Mouse (Mus musculus) ovary, postnatal 14 days (tissue): ENCODE measurements around the gene Sart3.
"Not testable (repeated sequence)": the region's sequence is repeated elsewhere in the genome, so short reads cannot be mapped to it uniquely, and the experiment has no call there.

Source experiments
- DNase-seq: peaks from one replicate; pipeline ENCODE4 v3.0.0; 2022; ENCODE audit warnings: low spot score

Sart3 gene

GRCm38 (mm10) chr5:113772450-113772895 is at the start of gene Sart3, which contains the start of gene Iscu:
Gene Sart3 (minus strand): TSS chr5:113772510.
Gene Iscu (plus strand): TSS chr5:113772748.
- peak; percentile 95 for DNase-seq

GRCm38 (mm10) chr5:113818572-113818971 is 46.3 kb upstream of the Sart3 start:
- no peak for DNase-seq

GRCm38 (mm10) chr5:113815638-113816152 is 43.4 kb upstream of the Sart3 start:
- DNase-seq, result peak; percentile 66

- no peak for DNase-seq
Observed at GRCm38 (mm10) chr5:113815041-113815389, 42.7 kb upstream of the Sart3 start.

GRCm38 (mm10) chr5:113814111-113815040 is 42.1 kb upstream of the Sart3 start:
- DNase-seq, result no peak

GRCm38 (mm10) chr5:113813608-113814007 is 41.3 kb upstream of the Sart3 start:
- no peak for DNase-seq

- DNase-seq, result no peak
Observed at GRCm38 (mm10) chr5:113812638-113813037, 40.3 kb upstream of the Sart3 start.

- DNase-seq, result not testable (repeated sequence)
Observed at GRCm38 (mm10) chr5:113811824-113812420, 39.6 kb upstream of the Sart3 start.

GRCm38 (mm10) chr5:113810111-113810510 is 37.8 kb upstream of the Sart3 start:
- no peak for DNase-seq

- DNase-seq, result no peak
Observed at GRCm38 (mm10) chr5:113808177-113808576, 35.9 kb upstream of the Sart3 start.

- DNase-seq, result no peak
Observed at GRCm38 (mm10) chr5:113807712-113808111, 35.4 kb upstream of the Sart3 start.

- no peak for DNase-seq
Observed at GRCm38 (mm10) chr5:113806414-113806813, 34.1 kb upstream of the Sart3 start.

- DNase-seq, result no peak
Observed at GRCm38 (mm10) chr5:113805301-113805700, 33.0 kb upstream of the Sart3 start.

- DNase-seq, result no peak
Observed at GRCm38 (mm10) chr5:113804395-113804966, 32.2 kb upstream of the Sart3 start.

GRCm38 (mm10) chr5:113800280-113800679 is 28.0 kb upstream of the Sart3 start, which contains the start of gene Tmem119:
Gene Tmem119 (minus strand): TSS chr5:113800516.
- DNase-seq, result peak; percentile 39

GRCm38 (mm10) chr5:113799691-113800090 is 27.4 kb upstream of the Sart3 start:
- DNase-seq, result no peak

GRCm38 (mm10) chr5:113798525-113798924 is 26.2 kb upstream of the Sart3 start:
- DNase-seq, result no peak

- no peak for DNase-seq
Observed at GRCm38 (mm10) chr5:113797149-113797882, 25.0 kb upstream of the Sart3 start.

- DNase-seq, result no peak
Observed at GRCm38 (mm10) chr5:113796401-113797148, 24.3 kb upstream of the Sart3 start.

- DNase-seq, result no peak
Observed at GRCm38 (mm10) chr5:113791197-113792095, 19.1 kb upstream of the Sart3 start.
